Mouse (Mus musculus) lung, postnatal 36 days (tissue): ENCODE measurements at regions not wholly inside any gene's neighbourhood (a gene's known extent, or its start where the extent isn't known, plus 50 kb on each side); places are given as distances from the start of the nearest gene placed in this dataset.

Source experiments
- DNase-seq: peaks from one replicate; pipeline ENCODE4 v3.0.0; 2022; ENCODE audit warnings: mixed read lengths

- no peak for DNase-seq
Observed at GRCm38 (mm10) chr11:112889760-112890159, 107.7 kb downstream of the Sox9 start.

- DNase-seq, result no peak
Observed at GRCm38 (mm10) chr11:112897597-112897996, 115.6 kb downstream of the Sox9 start.

- DNase-seq, result no peak
Observed at GRCm38 (mm10) chr11:112902618-112903017, 120.6 kb downstream of the Sox9 start.

GRCm38 (mm10) chr11:112910309-112910708, 128.3 kb downstream of the Sox9 start:
- no peak for DNase-seq

- no peak for DNase-seq
Observed at GRCm38 (mm10) chr11:112912875-112913274, 130.9 kb downstream of the Sox9 start.

- no peak for DNase-seq
Observed at GRCm38 (mm10) chr11:112916923-112917322, 134.9 kb downstream of the Sox9 start.

- DNase-seq, result no peak
Observed at GRCm38 (mm10) chr11:112920131-112920530, 138.1 kb downstream of the Sox9 start.

GRCm38 (mm10) chr11:112924577-112924976, 142.6 kb downstream of the Sox9 start:
- no peak for DNase-seq

- peak; percentile 12 for DNase-seq
Observed at GRCm38 (mm10) chr11:112925140-112925539, 143.1 kb downstream of the Sox9 start.

- peak; percentile 15 for DNase-seq
Observed at GRCm38 (mm10) chr11:112926330-112927025, 144.5 kb downstream of the Sox9 start.

- peak; percentile 46 for DNase-seq
Observed at GRCm38 (mm10) chr11:112930186-112930808, 148.3 kb downstream of the Sox9 start.

GRCm38 (mm10) chr11:112938035-112938434, 156.0 kb downstream of the Sox9 start:
- no peak for DNase-seq

- DNase-seq, result no peak
Observed at GRCm38 (mm10) chr11:112951421-112951820, 169.4 kb downstream of the Sox9 start.

GRCm38 (mm10) chr11:112952356-112952755, 170.3 kb downstream of the Sox9 start:
- DNase-seq, result no peak

- DNase-seq, result no peak
Observed at GRCm38 (mm10) chr11:112953491-112953890, 171.5 kb downstream of the Sox9 start.

- DNase-seq, result no peak
Observed at GRCm38 (mm10) chr11:112956748-112957440, 174.9 kb downstream of the Sox9 start.

- DNase-seq, result no peak
Observed at GRCm38 (mm10) chr11:112959609-112960008, 177.6 kb downstream of the Sox9 start.

- DNase-seq, result no peak
Observed at GRCm38 (mm10) chr11:112973286-112973685, 191.3 kb downstream of the Sox9 start.

- no peak for DNase-seq
Observed at GRCm38 (mm10) chr11:112974893-112975292, 192.9 kb downstream of the Sox9 start.

GRCm38 (mm10) chr11:112976914-112977785, 195.1 kb downstream of the Sox9 start:
- DNase-seq, result no peak

- DNase-seq, result no peak
Observed at GRCm38 (mm10) chr11:112978884-112979283, 196.9 kb downstream of the Sox9 start.

GRCm38 (mm10) chr11:112979413-112979812, 197.4 kb downstream of the Sox9 start:
- DNase-seq, result no peak
